Mouse (Mus musculus): ENCODE measurements around the gene Cyth3. TPM values are rescaled to one million over a fixed set of nuclear protein-coding genes. Genes with fewer than 3 reads are reported as not detected.

The Cyth3 gene
- 79.1 TPM for polyA plus RNA-seq (2017; shearing (Covaris generic))

GRCm38 (mm10) chr5:143621893-143622622, at the start of gene Cyth3:
TSS of gene Cyth3 (plus strand) at chr5:143622447.

GRCm38 (mm10) chr5:143732180-143732891, 110.1 kb downstream of the Cyth3 start, which contains the start of gene Usp42:
TSS of gene Usp42 (minus strand) at chr5:143732280.

Other genes with a start within 250 kb of the Cyth3 start
- gene Kdelr2, start 218.6 kb upstream of the Cyth3 start, polyA plus RNA-seq (2017; shearing (Covaris generic)), result 34.8 TPM
- 16.0 TPM for gene Daglb, start 157.9 kb upstream of the Cyth3 start, polyA plus RNA-seq (2017; shearing (Covaris generic))
- gene Rac1, start 94.4 kb upstream of the Cyth3 start, polyA plus RNA-seq (2017; shearing (Covaris generic)), result 20.0 TPM
- gene Usp42, start 109.8 kb downstream of the Cyth3 start, polyA plus RNA-seq (2017; shearing (Covaris generic)), result 14.2 TPM
- gene Eif2ak1, start 195.3 kb downstream of the Cyth3 start, polyA plus RNA-seq (2017; shearing (Covaris generic)), result 65.0 TPM